Mouse (Mus musculus): ENCODE data around the gene Clcn7. TPM values are rescaled to one million over a fixed set of nuclear protein-coding genes. Genes with fewer than 3 reads are reported as not detected.

The Clcn7 gene
- polyA plus RNA-seq, 1 experiment from 2014 or later, result 22.5 TPM

Other genes with a start within 250 kb of the Clcn7 start
- gene Nubp2, start 247.0 kb upstream of the Clcn7 start, polyA plus RNA-seq (2015; fragmentation: Nextera tagmentation; extraction: Ambion mirVana), result 48.5 and 55.0 TPM in 2 replicates
- gene Spsb3, start 246.7 kb upstream of the Clcn7 start, polyA plus RNA-seq (2015; fragmentation: Nextera tagmentation; extraction: Ambion mirVana), result 41.1 and 43.3 TPM in 2 replicates
- gene Eme2, start 238.3 kb upstream of the Clcn7 start, polyA plus RNA-seq (2015; fragmentation: Nextera tagmentation; extraction: Ambion mirVana), result 28.4 and 29.1 TPM in 2 replicates
- 82.8 and 89.0 TPM in 2 replicates for gene Mrps34, start 238.3 kb upstream of the Clcn7 start, polyA plus RNA-seq (2015; fragmentation: Nextera tagmentation; extraction: Ambion mirVana)
- gene Nme3, start 236.9 kb upstream of the Clcn7 start, polyA plus RNA-seq (2015; fragmentation: Nextera tagmentation; extraction: Ambion mirVana), result 74.7 and 74.9 TPM in 2 replicates
- gene Mapk8ip3, start 196.4 kb upstream of the Clcn7 start, polyA plus RNA-seq (2015; fragmentation: Nextera tagmentation; extraction: Ambion mirVana), result 25.6 and 28.9 TPM in 2 replicates
- gene Jpt2, start 172.7 kb upstream of the Clcn7 start, polyA plus RNA-seq (2015; fragmentation: Nextera tagmentation; extraction: Ambion mirVana), result 141 and 148 TPM in 2 replicates
- gene Cramp1l, start 117.6 kb upstream of the Clcn7 start, polyA plus RNA-seq (2015; fragmentation: Nextera tagmentation; extraction: Ambion mirVana), result 5.0 and 5.7 TPM in 2 replicates
- gene Ift140, start 117.3 kb upstream of the Clcn7 start, polyA plus RNA-seq (2015; fragmentation: Nextera tagmentation; extraction: Ambion mirVana), result 16.8 and 17.1 TPM in 2 replicates
- gene Tmem204, start 49.8 kb upstream of the Clcn7 start, polyA plus RNA-seq (2015; fragmentation: Nextera tagmentation; extraction: Ambion mirVana), result 108 and 122 TPM in 2 replicates
- 42.4 and 49.6 TPM in 2 replicates for gene Telo2, start 17.4 kb upstream of the Clcn7 start, polyA plus RNA-seq (2015; fragmentation: Nextera tagmentation; extraction: Ambion mirVana)
- gene Ptx4, start 12.6 kb upstream of the Clcn7 start, polyA plus RNA-seq (2015; fragmentation: Nextera tagmentation; extraction: Ambion mirVana), result 0.19 TPM in 1 of 2 replicates, not detected in the other
- gene Ccdc154, start 29.1 kb downstream of the Clcn7 start, polyA plus RNA-seq (2015; fragmentation: Nextera tagmentation; extraction: Ambion mirVana), result 0.73 and 1.1 TPM in 2 replicates
- gene Gm38655, start 42.1 kb downstream of the Clcn7 start, polyA plus RNA-seq (2015; fragmentation: Nextera tagmentation; extraction: Ambion mirVana), result 11.5 and 13.1 TPM in 2 replicates
- 28.9 and 30.9 TPM in 2 replicates for gene BC003965, start 51.2 kb downstream of the Clcn7 start, polyA plus RNA-seq (2015; fragmentation: Nextera tagmentation; extraction: Ambion mirVana)
- gene Unkl, start 55.0 kb downstream of the Clcn7 start, polyA plus RNA-seq (2015; fragmentation: Nextera tagmentation; extraction: Ambion mirVana), result 10.7 and 10.8 TPM in 2 replicates
- gene Gnptg, start 106.7 kb downstream of the Clcn7 start, polyA plus RNA-seq (2015; fragmentation: Nextera tagmentation; extraction: Ambion mirVana), result 48.3 and 51.2 TPM in 2 replicates
- gene Tsr3, start 106.8 kb downstream of the Clcn7 start, polyA plus RNA-seq (2015; fragmentation: Nextera tagmentation; extraction: Ambion mirVana), result 43.4 and 43.6 TPM in 2 replicates
- 1.3 and 1.6 TPM in 2 replicates for gene Baiap3, start 123.0 kb downstream of the Clcn7 start, polyA plus RNA-seq (2015; fragmentation: Nextera tagmentation; extraction: Ambion mirVana)
- 625 and 662 TPM in 2 replicates for gene Ube2i, start 141.2 kb downstream of the Clcn7 start, polyA plus RNA-seq (2015; fragmentation: Nextera tagmentation; extraction: Ambion mirVana)
- gene Prss34, start 165.0 kb downstream of the Clcn7 start, polyA plus RNA-seq (2015; fragmentation: Nextera tagmentation; extraction: Ambion mirVana), result 0.80 and 0.82 TPM in 2 replicates
- not detected in 2 replicates for gene Prss28, start 175.3 kb downstream of the Clcn7 start, polyA plus RNA-seq (2015; fragmentation: Nextera tagmentation; extraction: Ambion mirVana)
- gene Prss29, start 185.3 kb downstream of the Clcn7 start, polyA plus RNA-seq (2015; fragmentation: Nextera tagmentation; extraction: Ambion mirVana), result not detected in 2 replicates
- gene Tpsab1, start 212.2 kb downstream of the Clcn7 start, polyA plus RNA-seq (2015; fragmentation: Nextera tagmentation; extraction: Ambion mirVana), result 0.26 and 0.54 TPM in 2 replicates
- gene Tpsb2, start 232.9 kb downstream of the Clcn7 start, polyA plus RNA-seq (2015; fragmentation: Nextera tagmentation; extraction: Ambion mirVana), result 6.1 and 11.1 TPM in 2 replicates
- 0.31 and 0.43 TPM in 2 replicates for gene Tpsg1, start 235.9 kb downstream of the Clcn7 start, polyA plus RNA-seq (2015; fragmentation: Nextera tagmentation; extraction: Ambion mirVana)